Mouse (Mus musculus) thymus, adult 18-20 months (tissue): Measurements from ENCODE around the gene Sec63.

Experiments used
- DNase-seq, 2 experiments: peaks; one replicate each; pipeline ENCODE4 v3.0.0; 2022; ENCODE audit warnings: mixed read lengths in 2 of 2

Gene Sec63

DNA sequence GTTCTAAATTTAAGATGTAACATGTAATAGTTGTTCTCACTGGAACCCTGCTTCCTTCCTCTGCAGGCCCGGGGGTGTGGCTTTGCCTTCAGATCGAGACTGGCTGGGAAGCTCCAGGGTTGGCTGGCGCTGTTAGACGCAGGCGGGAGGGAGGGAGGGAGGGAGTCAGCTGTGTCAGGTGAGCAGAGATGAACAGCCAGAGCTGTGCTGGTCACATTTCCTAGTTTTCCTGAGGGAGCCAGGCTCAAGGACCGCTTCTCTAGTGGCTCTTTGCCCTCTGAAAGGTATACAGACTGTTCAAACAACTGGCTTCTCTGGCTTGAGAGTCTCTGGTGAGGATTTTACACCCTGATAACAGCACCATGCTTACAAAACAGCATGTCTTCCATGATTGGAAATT lies 69.1 kb downstream of the Sec63 start:
- DNase-seq: no peak

DNA sequence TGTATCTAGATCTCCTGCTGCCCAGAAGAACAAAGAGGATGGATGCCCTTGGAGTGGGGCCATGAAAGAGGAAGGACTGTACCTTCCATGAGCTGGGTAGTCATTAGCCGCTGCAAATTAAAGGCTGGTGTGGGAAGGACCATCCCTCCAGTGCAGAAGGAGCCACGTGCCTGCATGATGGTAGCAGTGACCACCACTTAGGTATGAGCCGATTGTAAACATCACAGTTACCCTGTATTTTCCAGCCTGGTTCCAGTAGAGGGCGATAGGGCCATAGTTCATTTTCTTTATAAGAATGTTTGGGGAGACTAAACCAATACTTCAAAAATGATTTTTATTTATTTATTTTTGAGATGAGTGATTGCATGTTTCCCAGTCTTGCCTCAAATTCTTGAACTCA lies 71.4 kb downstream of the Sec63 start:
- no peak for DNase-seq

DNA sequence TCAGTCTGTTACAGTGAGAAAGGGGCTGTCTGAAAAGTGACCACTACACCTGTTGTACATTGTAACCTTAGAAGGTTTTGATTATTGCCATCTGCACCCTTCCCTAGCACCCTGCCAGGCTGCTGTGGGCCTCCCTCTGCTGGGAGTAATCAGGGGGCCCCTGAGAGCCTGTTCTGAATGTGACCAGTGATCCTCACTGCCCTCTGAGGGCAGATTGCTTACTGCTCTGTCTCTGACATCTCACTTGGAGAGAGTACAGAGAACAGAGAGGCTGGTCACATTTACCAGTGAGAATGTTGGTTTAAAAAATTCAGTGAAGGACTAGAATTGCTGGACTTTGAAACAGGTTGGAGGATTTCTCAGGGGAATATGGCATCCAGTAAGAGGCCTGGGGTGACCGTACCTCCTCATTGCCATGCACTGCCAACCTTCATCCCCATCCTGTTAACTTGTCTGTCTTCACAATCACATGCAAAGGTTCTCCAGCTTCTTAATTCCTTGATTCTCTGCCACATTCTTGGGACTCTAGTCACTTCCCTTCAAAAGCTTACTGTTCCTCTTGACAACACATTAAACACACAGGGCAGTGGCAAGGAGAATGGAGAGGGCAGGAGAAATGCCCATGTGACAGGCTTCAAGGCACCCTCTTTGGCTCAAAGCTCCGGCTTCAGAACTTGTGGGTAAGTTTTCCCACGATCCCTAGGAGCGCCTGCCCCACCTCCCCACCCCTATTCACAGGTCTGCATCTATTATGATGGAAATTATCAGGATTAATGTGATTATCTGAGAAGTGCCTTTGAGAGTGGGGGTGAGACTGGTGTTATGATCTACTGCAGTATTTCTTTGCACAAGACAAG lies 72.8 kb downstream of the Sec63 start:
- DNase-seq: no peak

GRCm38 (mm10) chr10:42838106-42838505 lies 76.8 kb downstream of the Sec63 start:
- DNase-seq: no peak

DNA sequence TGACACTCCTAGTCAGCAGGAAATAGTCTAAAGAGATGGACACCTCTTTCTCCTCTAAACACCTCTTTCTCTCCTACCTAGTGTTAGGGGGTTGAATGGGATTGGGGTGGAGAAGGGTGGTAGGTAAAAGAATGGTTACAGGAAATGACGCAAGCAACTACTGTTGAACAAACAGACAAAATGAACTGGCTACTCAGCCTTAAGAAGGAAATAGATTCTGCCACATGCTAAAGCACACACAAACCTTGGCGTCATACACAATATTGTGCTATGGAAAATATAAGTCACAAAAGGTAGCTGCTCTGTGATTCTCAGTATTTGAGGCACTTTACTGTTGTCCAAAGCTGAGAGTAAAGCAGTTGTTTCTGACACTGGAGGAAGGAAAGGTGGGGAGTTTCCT lies 77.4 kb downstream of the Sec63 start:
- DNase-seq: no peak

- no peak for DNase-seq
Observed at GRCm38 (mm10) chr10:42840036-42840435, 78.7 kb downstream of the Sec63 start.

- DNase-seq: no peak
Observed at GRCm38 (mm10) chr10:42841531-42842195, 80.4 kb downstream of the Sec63 start.

DNA sequence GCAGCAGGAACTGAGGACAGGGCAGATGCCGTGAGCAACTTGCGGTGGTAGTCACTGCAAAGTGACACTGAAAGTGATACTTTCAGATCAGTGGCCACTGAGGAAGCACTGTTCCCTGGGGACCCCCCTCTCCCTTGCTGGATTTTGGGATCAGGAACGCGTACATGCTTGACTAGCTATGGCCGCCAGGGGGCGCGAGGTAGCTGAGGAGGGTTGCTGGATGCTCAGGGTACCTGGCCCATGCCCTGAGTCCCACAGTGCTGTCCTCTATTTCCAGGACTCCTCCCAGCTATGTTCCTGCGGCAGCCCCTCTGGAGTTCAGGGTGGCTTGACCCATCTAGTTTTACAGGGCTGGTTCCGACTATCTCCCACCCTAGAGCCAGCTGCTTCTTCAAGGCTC lies 81.1 kb downstream of the Sec63 start:
- DNase-seq: peak; percentile 51 to 69

DNA sequence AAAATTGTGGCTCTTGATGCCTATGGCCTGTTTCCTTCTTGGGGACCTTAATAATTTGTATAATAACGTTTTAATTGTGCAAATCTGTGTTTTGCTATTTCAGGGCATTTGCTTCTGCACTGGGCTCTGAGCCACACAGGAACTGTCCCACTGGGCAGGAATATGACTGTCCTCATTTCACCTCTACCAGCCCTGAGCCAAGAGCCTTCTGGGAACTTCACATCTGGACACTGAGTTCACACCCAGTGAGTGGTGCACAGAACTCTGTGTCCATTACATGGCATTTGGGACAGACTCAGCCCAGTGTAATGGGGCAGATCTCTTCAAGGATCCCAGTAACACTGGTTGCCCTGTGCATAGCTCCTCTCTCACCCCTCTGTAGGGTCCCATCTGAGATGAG lies 82.1 kb downstream of the Sec63 start:
- no peak for DNase-seq

- DNase-seq: no peak
Observed at GRCm38 (mm10) chr10:42845480-42845879, 84.2 kb downstream of the Sec63 start.

DNA sequence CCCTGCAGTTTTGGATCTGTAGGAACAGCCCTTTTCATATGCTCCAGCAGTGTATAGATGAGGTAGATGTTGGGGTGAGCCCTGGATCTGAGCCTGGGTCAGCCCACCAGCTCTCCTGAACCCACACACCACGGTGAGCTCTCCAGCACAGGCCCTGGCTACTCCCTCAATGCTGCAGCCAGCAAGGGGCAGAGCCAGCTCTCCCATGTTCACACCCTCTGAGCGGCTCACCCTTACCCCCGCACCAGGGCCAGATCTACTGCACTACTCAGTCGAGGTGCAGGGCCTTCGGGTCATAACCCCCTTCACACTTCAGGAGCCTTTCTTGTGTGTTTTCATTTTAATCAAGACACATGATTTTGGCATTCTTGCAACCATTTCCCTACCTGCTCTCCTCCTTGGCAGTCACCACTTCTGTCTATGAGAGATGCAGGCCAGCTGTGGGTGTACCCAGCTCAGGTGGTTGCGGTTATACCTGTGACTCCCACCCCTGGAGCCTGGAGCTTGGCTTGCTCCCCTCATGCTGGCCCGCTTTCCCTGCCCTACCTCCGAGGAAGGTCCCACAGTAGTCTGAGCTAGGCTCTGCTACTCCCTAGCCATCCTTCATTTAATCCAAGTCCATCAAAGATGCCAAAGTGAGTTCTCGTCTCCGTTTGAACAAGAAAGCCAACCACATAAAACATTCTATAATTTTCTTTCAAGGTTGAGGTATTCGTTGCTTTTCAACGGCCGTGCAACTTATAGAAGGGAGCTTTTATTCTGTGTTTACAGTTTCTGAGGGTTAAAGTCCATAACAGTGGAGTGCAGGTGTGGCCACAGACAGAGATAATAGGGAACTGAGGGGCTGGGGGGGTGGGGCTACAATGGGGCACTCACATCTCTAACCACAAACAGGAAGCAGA lies 87.1 kb downstream of the Sec63 start:
- no peak for DNase-seq

DNA sequence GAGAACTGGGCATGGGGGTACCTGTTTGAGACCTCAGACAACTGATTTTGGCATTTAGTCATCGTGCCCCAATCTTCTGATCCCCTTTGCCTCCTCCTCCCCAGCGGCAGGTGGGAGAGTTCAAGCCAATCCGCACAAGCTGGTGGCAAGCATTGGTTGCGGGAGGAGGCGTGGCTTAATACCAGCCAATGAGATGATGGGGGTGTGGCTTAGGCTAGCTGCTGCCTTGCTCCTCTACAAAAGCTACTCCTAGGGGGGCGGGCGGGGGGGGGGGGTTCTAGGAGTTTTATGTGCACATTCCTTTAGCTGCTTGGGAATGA lies 87.7 kb downstream of the Sec63 start:
- peak in 1 of 2 experiments; percentile 42 for DNase-seq

- no peak for DNase-seq
Observed at GRCm38 (mm10) chr10:42854838-42855237, 93.5 kb downstream of the Sec63 start.

GRCm38 (mm10) chr10:42855250-42855649 lies 94.0 kb downstream of the Sec63 start:
- DNase-seq: no peak

GRCm38 (mm10) chr10:42856574-42856973 lies 95.3 kb downstream of the Sec63 start:
- DNase-seq: no peak

DNA sequence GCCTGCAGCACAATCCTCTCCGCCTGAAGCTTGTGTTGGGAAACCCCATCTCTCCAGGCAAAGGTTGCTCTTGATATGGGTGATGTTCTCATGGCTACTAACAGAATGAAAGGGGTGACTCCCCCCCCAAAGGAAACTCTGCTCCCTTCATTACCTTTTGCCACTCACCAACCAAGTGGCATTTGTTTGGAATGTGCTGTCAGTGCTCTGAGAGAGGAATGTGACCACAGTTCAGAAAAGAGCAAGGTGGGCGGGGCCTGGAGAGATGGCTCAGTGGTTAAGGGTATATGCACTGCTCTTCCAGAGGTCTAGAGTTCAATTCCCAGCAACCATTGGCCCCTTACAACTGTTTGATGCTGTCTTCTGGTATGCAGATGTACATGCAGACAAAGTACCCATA lies 95.7 kb downstream of the Sec63 start:
- no peak for DNase-seq

- no peak for DNase-seq
Observed at GRCm38 (mm10) chr10:42859781-42860158, 98.5 kb downstream of the Sec63 start.

- DNase-seq: peak; percentile 50 to 73
Observed at GRCm38 (mm10) chr10:42860159-42860911, 99.0 kb downstream of the Sec63 start, which contains the start of gene Scml4. Gene Scml4, plus strand, starts transcription at chr10:42860370.

GRCm38 (mm10) chr10:42861446-42861845 lies 100.2 kb downstream of the Sec63 start:
- DNase-seq: no peak

GRCm38 (mm10) chr10:42862102-42862740 lies 100.9 kb downstream of the Sec63 start:
- peak; percentile 59 to 70 for DNase-seq

DNA sequence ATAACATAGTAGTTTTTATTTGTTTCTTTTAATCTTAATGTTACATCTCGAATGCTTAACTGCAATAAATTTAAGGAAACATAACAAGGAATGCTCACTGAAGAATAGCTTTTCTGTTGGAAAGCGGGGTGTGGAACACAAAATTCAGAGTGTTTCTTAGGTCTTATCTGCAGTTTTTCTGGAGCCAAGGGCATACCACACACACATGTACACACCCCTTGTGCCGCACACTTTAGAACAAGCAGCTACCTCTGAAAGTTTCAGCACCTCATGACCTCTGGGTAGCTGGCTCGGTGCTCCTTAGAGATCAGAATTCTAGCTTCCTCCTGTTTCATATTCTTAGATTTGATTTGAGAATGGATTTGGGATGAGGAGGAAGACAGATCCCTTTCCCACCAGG lies 101.5 kb downstream of the Sec63 start:
- DNase-seq: no peak
